Mouse (Mus musculus) adrenal gland (tissue): ENCODE data around the gene Gskip.

Experiments
- intact Hi-C: fragments of 180-260 bp; cut with DNase I; formaldehyde crosslinking; loops from one replicate; pipeline ENCODE4 v1.15.1; 2025
- long read RNA-seq, 2 experiments: library from polyadenylated mRNA; unstranded; transcript quantifications; one replicate each; pipeline ENCODE4 v2.0.0; 2020; ENCODE audit warnings: borderline replicate concordance in 1 of 2; ENCODE audit not compliant: insufficient replicate concordance in 1 of 2

Gskip gene
- long read RNA-seq, experiment 1, transcript Gskip-201 (3 exons, 2,720 nt) = major isoform, 43 of 55 reads
- long read RNA-seq, experiment 1, partial matches to known transcripts = 1 of 55 reads
- long read RNA-seq, experiment 1, other reads (novel, unspliced or antisense) = 8 of 55 reads
- long read RNA-seq, experiment 2, transcript Gskip-201 (3 exons, 2,720 nt) = major isoform, 49 of 64 reads
- long read RNA-seq, experiment 2, transcript Gskip-202 (2 exons, 1,064 nt) = minor isoform, 5 of 64 reads
- long read RNA-seq, experiment 2, partial matches to known transcripts = 4 of 64 reads
- long read RNA-seq, experiment 2, other reads (novel, unspliced or antisense) = 6 of 64 reads

- intact Hi-C loops = loop anchor here (5.0 to 10.0 kb wide), 2 partner anchors 38 to 101 kb away; partner anchors contain the start of gene Papola
Measured at GRCm38 (mm10) chr12:105683933-105684901, at the start of gene Gskip. Gene Gskip, plus strand, starts transcription at chr12:105684829.

GRCm38 (mm10) chr12:105636551-105636950 is 48.1 kb upstream of the Gskip start:
- intact Hi-C loops = no loop called here

- intact Hi-C loops = no loop called here
Measured at GRCm38 (mm10) chr12:105637554-105637953, 47.1 kb upstream of the Gskip start.

- intact Hi-C loops = no loop called here
Measured at GRCm38 (mm10) chr12:105642770-105643321, 41.8 kb upstream of the Gskip start.

GRCm38 (mm10) chr12:105655850-105656249 is 28.8 kb upstream of the Gskip start:
- intact Hi-C loops = no loop called here

- intact Hi-C loops = no loop called here
Measured at GRCm38 (mm10) chr12:105676274-105676673, 8.4 kb upstream of the Gskip start.

GRCm38 (mm10) chr12:105678211-105678610 is 6.4 kb upstream of the Gskip start:
- intact Hi-C loops = no loop called here

- intact Hi-C loops = no loop called here
Measured at GRCm38 (mm10) chr12:105678762-105679161, 5.9 kb upstream of the Gskip start.

- intact Hi-C loops = loop anchor here (10.0 kb wide), 1 partner anchor 100 kb away; the partner anchor contains the start of gene Papola
Measured at GRCm38 (mm10) chr12:105685001-105685691, 517 bp downstream of the Gskip start, which contains the start of gene Atg2b. Gene Atg2b, minus strand, starts transcription at chr12:105685211.

- intact Hi-C loops = loop anchor here (10.0 kb wide), 1 partner anchor 98 kb away; the partner anchor contains the start of gene Papola
Measured at GRCm38 (mm10) chr12:105686791-105687190, 2.2 kb downstream of the Gskip start.

GRCm38 (mm10) chr12:105687416-105687815 is 2.8 kb downstream of the Gskip start:
- intact Hi-C loops = loop anchor here (10.0 kb wide), 1 partner anchor 97 kb away; the partner anchor contains the start of gene Papola

GRCm38 (mm10) chr12:105688546-105688945 is 3.9 kb downstream of the Gskip start:
- intact Hi-C loops = loop anchor here (10.0 kb wide), 1 partner anchor 96 kb away; the partner anchor contains the start of gene Papola

GRCm38 (mm10) chr12:105689435-105689834 is 4.8 kb downstream of the Gskip start:
- intact Hi-C loops = loop anchor here (10.0 kb wide), 1 partner anchor 95 kb away; the partner anchor contains the start of gene Papola

GRCm38 (mm10) chr12:105694021-105694420 is 9.4 kb downstream of the Gskip start:
- intact Hi-C loops = no loop called here

- intact Hi-C loops = no loop called here
Measured at GRCm38 (mm10) chr12:105695848-105696247, 11.2 kb downstream of the Gskip start.

GRCm38 (mm10) chr12:105697104-105697780 is 12.6 kb downstream of the Gskip start:
- intact Hi-C loops = no loop called here

GRCm38 (mm10) chr12:105700433-105700832 is 15.8 kb downstream of the Gskip start:
- intact Hi-C loops = no loop called here

GRCm38 (mm10) chr12:105705799-105706487 is 21.3 kb downstream of the Gskip start, which contains the start of gene Ak7:
Gene Ak7, plus strand, starts transcription at chr12:105705976.
- intact Hi-C loops = no loop called here

GRCm38 (mm10) chr12:105718616-105719015 is 34.0 kb downstream of the Gskip start:
- intact Hi-C loops = no loop called here
